Mouse (Mus musculus): ENCODE measurements at regions not wholly inside any gene's neighbourhood (a gene's known extent, or its start where the extent isn't known, plus 50 kb on each side); places are given as distances from the start of the nearest gene placed in this dataset.
"Not testable (repeated sequence)": the region's sequence is repeated elsewhere in the genome, so short reads cannot be mapped to it uniquely, and the experiment has no call there.

DNA sequence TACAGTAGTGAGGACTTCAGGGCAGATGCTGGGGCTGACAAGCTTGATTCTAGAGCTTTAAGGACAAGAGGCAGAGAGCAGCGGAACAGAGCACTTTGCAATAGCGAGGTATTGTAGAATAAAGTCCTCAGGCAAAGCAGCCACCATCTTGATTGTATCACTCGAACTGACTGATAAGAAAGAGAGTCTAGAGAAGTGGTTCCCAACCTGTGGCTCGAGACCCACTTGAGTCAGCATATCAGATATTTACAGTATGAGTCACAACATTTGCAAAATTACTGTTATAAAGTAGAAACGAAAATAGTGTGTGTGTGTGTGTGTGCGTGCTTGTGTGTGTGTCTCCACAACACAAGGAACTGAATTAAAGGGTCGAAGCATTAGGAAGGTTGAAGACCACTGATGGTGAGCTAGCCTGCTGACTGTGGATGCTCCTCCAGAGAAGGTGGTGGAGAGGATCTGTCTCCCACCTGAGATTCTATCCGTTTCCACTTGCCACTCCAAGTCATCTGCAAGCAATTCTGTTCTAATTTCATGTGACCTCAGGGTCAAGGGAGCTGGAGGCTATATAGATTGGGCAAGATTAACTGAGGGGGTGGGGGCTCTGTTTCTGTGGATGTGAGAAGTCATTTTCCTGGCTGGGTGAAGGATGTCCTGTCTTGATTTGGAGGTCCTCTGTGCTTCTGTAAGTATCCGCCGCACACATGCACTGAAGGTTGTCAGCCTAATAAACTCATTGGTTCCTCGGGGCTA lies 115.0 kb downstream of the Phlda1 start:
- H3K36me3 ChIP-seq, result no peaks in the 10 kb centered on the region
- H3K27ac ChIP-seq (replicated peaks), result no peak overlapping the region
- no peak overlapping the region for H3K4me3 ChIP-seq
- H3K9me3 ChIP-seq, result no peaks in the 10 kb centered on the region
- H3K27me3 ChIP-seq, result peaks cover 9% of the 10 kb centered on the region; the same call in 1 of the 2 replicates
- H3K9ac ChIP-seq (replicated peaks), result no peak overlapping the region
- no peak for ATAC-seq (replicated peaks)
- WGBS, result 88% methylated on average over 11 of the region's 11 CpGs
- H3K4me1 ChIP-seq, result no peaks in the 10 kb centered on the region
- no peak overlapping the region for H3K4me2 ChIP-seq (replicated peaks)

DNA sequence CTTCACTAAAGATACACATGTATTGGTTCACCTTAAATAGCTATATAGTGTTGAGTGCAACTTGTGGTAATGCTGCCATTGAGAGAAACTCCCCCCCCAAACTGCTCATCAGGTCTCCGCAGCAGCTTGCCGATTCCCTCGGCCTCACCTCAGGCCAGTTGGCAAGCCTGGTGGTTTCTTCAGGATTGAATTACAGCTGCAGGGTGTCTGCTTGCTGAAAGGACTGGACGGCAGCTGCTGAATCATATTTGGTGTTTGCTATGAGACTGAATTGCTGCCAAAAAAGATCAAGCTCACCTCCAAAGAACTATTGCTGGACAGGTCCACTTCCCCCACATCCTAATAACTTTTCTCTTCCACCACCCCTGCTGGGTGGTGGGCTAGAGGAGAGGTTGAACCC lies 116.7 kb downstream of the Phlda1 start:
- Histone ChIP-seq H3K27me3 (peaks cover 9% of the 10 kb centered on the region; the same call in 1 of the 2 replicates), H3K27ac (replicated peaks) (no peak overlapping the region), H3K9ac (replicated peaks) (no peak overlapping the region), H3K36me3 (no peaks in the 10 kb centered on the region), H3K4me3 (no peak overlapping the region), H3K4me1 (no peaks in the 10 kb centered on the region), H3K9me3 (no peaks in the 10 kb centered on the region), H3K4me2 (replicated peaks) (no peak overlapping the region)
- no peak for ATAC-seq (replicated peaks)
- 44% methylated on average over 4 of the region's 4 CpGs for WGBS

DNA sequence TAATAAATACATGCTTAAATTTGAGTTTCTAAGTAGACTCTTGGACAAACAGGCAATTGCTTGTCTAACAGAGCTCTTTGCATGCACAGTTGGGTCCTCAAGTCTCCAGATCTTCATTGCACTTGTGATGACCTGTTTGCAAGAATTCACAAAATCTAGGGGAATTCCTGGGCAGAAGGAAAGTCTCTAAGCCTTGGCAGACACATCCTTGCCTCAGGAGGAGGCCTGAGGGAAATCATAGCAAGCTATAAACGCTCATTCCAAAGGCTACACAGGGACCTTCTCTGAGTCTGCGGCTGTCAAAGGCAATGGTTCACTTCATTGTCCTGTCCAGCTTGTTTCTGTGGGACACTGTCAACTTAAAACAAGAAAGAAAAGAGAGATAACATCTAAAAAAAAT lies 117.9 kb downstream of the Phlda1 start:
- no peaks in the 10 kb centered on the region for H3K36me3 ChIP-seq
- ATAC-seq (replicated peaks), result no peak
- no peak overlapping the region for H3K9ac ChIP-seq (replicated peaks)
- H3K9me3 ChIP-seq, result no peaks in the 10 kb centered on the region
- WGBS, result 4% methylated on average over 2 of the region's 2 CpGs
- no peak overlapping the region for H3K4me3 ChIP-seq
- peaks cover 9% of the 10 kb centered on the region; the same call in 1 of the 2 replicates for H3K27me3 ChIP-seq
- no peaks in the 10 kb centered on the region for H3K4me1 ChIP-seq
- H3K27ac ChIP-seq (replicated peaks), result no peak overlapping the region
- H3K4me2 ChIP-seq (replicated peaks), result no peak overlapping the region

- Histone ChIP-seq H3K4me3 (no peak overlapping the region), H3K9ac (replicated peaks) (no peak overlapping the region), H3K36me3 (no peaks in the 10 kb centered on the region), H3K9me3 (no peaks in the 10 kb centered on the region), H3K4me2 (replicated peaks) (no peak overlapping the region), H3K4me1 (no peaks in the 10 kb centered on the region), H3K27me3 (peaks cover 9% of the 10 kb centered on the region; the same call in 1 of the 2 replicates), H3K27ac (replicated peaks) (peak overlapping the region; percentile 4; the same call in 1 of the 2 replicates)
- peak; percentile 53; the same call in 1 of the 2 replicates for ATAC-seq (replicated peaks)
- 8% methylated on average over 7 of the region's 7 CpGs for whole genome bisulfite sequencing
Measured at GRCm38 (mm10) chr10:111624624-111625023, 118.5 kb downstream of the Phlda1 start.

DNA sequence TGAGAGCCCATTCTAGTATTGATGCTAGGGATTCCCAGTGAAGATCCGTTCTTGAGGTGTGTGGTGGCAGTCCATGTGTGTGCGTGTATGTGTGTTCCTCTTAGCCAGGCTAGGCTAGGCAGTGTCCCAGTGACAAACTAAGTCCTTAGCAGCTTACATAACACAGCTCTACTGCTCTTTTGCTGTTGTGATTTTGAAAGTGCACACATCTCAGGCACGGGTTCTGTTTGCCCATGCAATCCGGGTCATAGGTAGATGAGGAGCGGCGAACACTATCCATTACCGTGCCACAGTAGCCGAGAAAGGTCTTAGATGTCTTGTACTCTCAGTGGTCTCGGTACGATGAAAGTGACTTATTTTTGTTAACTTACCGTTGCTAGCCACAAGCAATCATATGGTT lies 119.5 kb downstream of the Phlda1 start:
- Histone ChIP-seq H3K27ac (replicated peaks) (no peak overlapping the region), H3K9ac (replicated peaks) (no peak overlapping the region), H3K4me2 (replicated peaks) (no peak overlapping the region), H3K4me3 (no peak overlapping the region), H3K36me3 (no peaks in the 10 kb centered on the region), H3K9me3 (no peaks in the 10 kb centered on the region), H3K27me3 (peaks cover 9% of the 10 kb centered on the region; the same call in 1 of the 2 replicates), H3K4me1 (no peaks in the 10 kb centered on the region)
- 97% methylated on average over 11 of the region's 11 CpGs for WGBS
- ATAC-seq (replicated peaks), result no peak

- Histone ChIP-seq H3K9ac (replicated peaks) (no peak overlapping the region), H3K27me3 (peaks cover 7% of the 10 kb centered on the region; the same call in 1 of the 2 replicates), H3K27ac (replicated peaks) (no peak overlapping the region), H3K4me1 (no peaks in the 10 kb centered on the region), H3K9me3 (no peaks in the 10 kb centered on the region), H3K4me3 (no peak overlapping the region), H3K4me2 (replicated peaks) (no peak overlapping the region), H3K36me3 (no peaks in the 10 kb centered on the region)
- 93% methylated on average over 6 of the region's 6 CpGs for WGBS
- ATAC-seq (replicated peaks), result no peak
Measured at GRCm38 (mm10) chr10:111626009-111626408, 119.9 kb downstream of the Phlda1 start.

DNA sequence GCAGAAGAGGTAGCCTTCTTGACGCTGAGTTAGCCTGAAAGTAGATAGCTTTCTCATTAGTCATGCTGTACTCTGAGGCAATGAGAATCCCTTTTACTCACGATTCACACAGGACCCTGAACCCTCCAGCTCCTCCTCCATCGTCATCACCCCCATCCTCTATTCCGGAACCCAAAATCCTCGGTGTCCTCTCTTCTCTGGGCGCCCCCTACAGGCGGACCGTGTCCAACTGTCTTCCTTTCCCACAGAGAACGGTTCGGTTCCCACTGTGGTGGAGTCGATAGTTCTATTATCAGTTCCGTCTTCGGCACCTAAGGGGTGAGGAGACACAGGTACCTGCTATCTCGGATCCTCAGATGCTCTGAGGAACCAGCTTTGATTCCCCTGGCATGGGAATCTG lies 130.2 kb downstream of the Phlda1 start:
- ATAC-seq (replicated peaks), result no peak
- Histone ChIP-seq H3K4me3 (no peak overlapping the region), H3K36me3 (no peaks in the 10 kb centered on the region)

DNA sequence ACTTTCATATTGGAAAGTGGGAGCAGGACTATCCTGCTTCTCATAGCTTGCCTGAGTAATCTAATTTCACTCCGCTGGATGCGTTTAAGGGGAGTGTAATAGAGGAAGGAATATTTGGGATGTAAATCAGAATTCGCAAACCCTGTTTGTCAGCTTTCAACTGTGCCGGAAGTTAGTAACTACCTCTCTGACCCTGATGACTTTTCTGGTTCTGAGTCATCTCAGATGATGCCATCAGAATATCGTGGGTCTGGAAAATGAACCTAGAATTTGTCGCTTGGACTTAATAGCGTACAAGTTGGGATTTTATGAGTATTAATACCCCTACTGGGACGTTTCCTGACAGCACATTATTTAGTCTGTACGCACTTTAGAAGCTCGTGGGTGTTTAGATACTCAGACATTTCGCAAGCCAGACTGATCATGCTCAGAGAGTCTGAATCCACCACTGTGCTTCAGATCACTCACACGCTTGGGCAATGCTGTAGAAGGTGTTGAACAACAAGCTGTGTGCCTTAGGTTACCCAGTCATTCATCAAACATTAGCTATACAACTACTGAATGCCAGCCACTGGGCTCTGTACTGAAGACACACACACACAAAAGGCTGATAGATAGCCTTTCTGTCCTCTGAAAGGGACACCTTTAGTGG lies 131.1 kb downstream of the Phlda1 start:
- Histone ChIP-seq H3K9ac (replicated peaks) (no peak overlapping the region), H3K36me3 (no peaks in the 10 kb centered on the region), H3K9me3 (no peaks in the 10 kb centered on the region), H3K27me3 (no peaks in the 10 kb centered on the region), H3K4me1 (no peaks in the 10 kb centered on the region), H3K4me2 (replicated peaks) (no peak overlapping the region), H3K27ac (replicated peaks) (no peak overlapping the region), H3K4me3 (no peak overlapping the region)
- 93% methylated on average over 12 of the region's 12 CpGs for whole genome bisulfite sequencing
- no peak for ATAC-seq (replicated peaks)

More for the DNA sequence above, 130.2 kb downstream of the Phlda1 start:
- Histone ChIP-seq H3K9me3 (no peaks in the 10 kb centered on the region), H3K27me3 (no peaks in the 10 kb centered on the region), H3K4me1 (no peaks in the 10 kb centered on the region), H3K9ac (replicated peaks) (no peak overlapping the region), H3K4me2 (replicated peaks) (no peak overlapping the region), H3K27ac (replicated peaks) (no peak overlapping the region)
- 65% methylated on average over 14 of the region's 14 CpGs for WGBS

DNA sequence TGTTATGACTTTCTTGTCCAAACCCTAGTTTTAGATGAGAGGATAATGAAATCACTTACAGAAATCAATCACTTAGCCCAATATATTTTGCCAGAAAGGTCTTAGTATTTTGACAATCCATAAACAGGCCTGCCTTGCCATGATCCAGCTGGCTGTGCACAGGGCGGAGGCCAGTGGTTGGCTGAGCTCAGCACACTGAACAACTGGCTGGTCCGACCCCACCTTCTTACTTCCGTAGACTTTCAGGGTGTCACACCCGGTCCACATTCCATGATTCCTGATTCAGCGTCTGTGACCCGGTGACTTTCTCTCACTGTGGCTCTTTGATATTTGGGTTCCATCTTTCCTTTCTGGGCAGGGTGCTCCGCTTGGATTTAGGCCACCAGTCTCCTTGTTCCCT lies 133.8 kb downstream of the Phlda1 start:
- H3K4me1 ChIP-seq, result no peaks in the 10 kb centered on the region

DNA sequence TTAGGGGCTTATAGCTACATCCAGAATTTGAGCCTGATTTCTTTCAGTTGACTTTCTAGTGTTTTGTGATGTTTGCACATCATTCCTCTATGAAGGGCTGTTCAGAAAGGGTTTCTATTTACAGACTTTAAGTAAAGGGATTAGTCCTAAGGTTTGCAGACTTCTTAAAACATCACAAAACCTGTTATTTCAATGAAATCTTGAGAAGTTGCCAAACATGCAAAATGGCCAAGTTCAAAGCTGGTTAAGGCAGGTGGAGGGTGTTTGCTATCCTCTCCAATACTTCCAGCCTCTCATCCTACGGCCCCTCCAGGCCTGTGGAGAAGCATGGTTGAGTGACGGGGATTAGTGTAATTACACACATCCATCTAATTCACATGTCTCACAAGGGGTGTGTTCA lies 136.6 kb downstream of the Phlda1 start:
- Histone ChIP-seq H3K4me1 (no peaks in the 10 kb centered on the region), H3K9me3 (no peaks in the 10 kb centered on the region), H3K4me2 (replicated peaks) (no peak overlapping the region), H3K27me3 (no peaks in the 10 kb centered on the region), H3K27ac (replicated peaks) (no peak overlapping the region), H3K36me3 (no peaks in the 10 kb centered on the region), H3K4me3 (no peak overlapping the region), H3K9ac (replicated peaks) (no peak overlapping the region)
- ATAC-seq (replicated peaks), result no peak
- WGBS, result 69% methylated on average over 2 of the region's 2 CpGs

More for the DNA sequence above, 133.8 kb downstream of the Phlda1 start:
- H3K27ac ChIP-seq (replicated peaks), result no peak overlapping the region
- no peaks in the 10 kb centered on the region for H3K9me3 ChIP-seq
- no peak overlapping the region for H3K4me2 ChIP-seq (replicated peaks)
- H3K9ac ChIP-seq (replicated peaks), result no peak overlapping the region
- H3K36me3 ChIP-seq, result no peaks in the 10 kb centered on the region
- 97% methylated on average over 7 of the region's 7 CpGs for WGBS
- no peak for ATAC-seq (replicated peaks)
- no peaks in the 10 kb centered on the region for H3K27me3 ChIP-seq
- H3K4me3 ChIP-seq, result no peak overlapping the region

GRCm38 (mm10) chr10:111653773-111654172 lies 147.7 kb downstream of the Phlda1 start:
- not testable (repeated sequence) for H3K27me3 ChIP-seq; H3K27ac ChIP-seq (replicated peaks); H3K4me3 ChIP-seq; H3K36me3 ChIP-seq; H3K4me2 ChIP-seq (replicated peaks); H3K9ac ChIP-seq (replicated peaks); H3K9me3 ChIP-seq; ATAC-seq (replicated peaks); H3K4me1 ChIP-seq
- WGBS, result 77% methylated on average over 2 of the region's 2 CpGs

DNA sequence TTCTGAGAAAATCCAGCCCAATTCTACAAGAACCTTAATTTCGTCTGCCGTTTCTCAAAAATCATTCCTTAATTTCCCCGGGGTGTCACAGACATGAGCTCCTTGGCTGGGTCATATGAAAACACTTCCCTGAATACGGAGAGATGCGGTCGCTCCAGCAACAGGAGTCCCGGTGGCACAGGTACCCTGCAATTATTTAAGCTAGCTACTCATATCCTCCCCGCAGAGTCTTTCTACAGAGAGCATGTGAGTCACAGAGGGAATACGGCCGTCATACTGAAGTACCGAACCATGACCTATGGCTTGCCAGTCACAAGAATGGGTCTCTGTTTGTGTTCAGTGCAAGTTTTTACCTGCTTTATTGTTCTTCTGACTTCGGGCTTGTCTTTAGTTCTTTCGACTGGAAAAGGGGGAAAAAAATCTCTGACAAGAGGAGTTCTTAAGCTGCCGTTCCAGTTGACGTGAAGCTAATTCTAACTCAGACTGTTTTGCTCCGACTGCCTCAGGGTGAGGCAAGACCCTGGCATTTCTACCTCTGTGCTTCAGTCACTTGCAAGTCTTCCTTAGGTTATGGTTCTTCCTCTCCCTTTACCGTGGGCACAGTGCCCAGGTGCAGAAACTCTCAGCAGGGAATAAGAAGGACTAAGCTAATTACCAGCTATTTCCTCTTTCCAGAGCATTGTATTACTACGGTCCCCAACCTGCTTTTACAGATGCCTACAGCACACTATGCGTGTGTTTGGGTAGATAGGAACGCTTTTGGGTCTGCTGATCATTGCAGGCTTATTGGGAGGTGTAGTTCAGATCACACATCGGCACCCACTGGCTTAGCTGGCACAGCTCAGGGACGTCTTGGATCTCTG lies 148.5 kb downstream of the Phlda1 start:
- ATAC-seq (replicated peaks), result no peak
- WGBS, result 61% methylated on average over 22 of the region's 22 CpGs
- H3K4me2 ChIP-seq (replicated peaks), result no peak overlapping the region
- no peak overlapping the region for H3K4me3 ChIP-seq
- no peaks in the 10 kb centered on the region for H3K36me3 ChIP-seq
- no peak overlapping the region for H3K9ac ChIP-seq (replicated peaks)
- H3K27ac ChIP-seq (replicated peaks), result no peak overlapping the region
- no peaks in the 10 kb centered on the region for H3K9me3 ChIP-seq
- peaks cover 4% of the 10 kb centered on the region; the same call in 1 of the 2 replicates for H3K4me1 ChIP-seq
- H3K27me3 ChIP-seq, result no peaks in the 10 kb centered on the region

All from forebrain, embryonic 15.5 days (tissue).